Comparison of ENCODE assay signal across 8 mouse cellular contexts in genomic region chr10:41302689-41303431, GRCm38 (mm10). TPM values are rescaled to one million over a fixed set of nuclear protein-coding genes. Genes with fewer than 3 reads are reported as not detected.
DNase-seq lines count a peak whose midpoint lies in the region; ATAC-seq lines count a peak whose summit lies in the region.

Gene Fig4, minus strand, starts transcription at chr10:41303260.

- peak; percentile 95 for DNase-seq in B cell, adult 2 months
- peak; percentile 95 for DNase-seq in brain, adult 2 months (ENCODE audit: low read depth, low spot score)
- DNase-seq in liver, embryonic 11.5 days (ENCODE audit: low spot score), result peak; percentile 86
- DNase-seq in naive thymus-derived CD4-positive, alpha-beta T cell, adult 2 months (ENCODE audit: low read depth), result peak; percentile 96

- peak within 1 kb of the TSS; percentile 79 for H3K27ac ChIP-seq in heart, embryonic 11.5 days (ENCODE audit: low read depth, low read length)
- peak within 1 kb of the TSS; percentile 67; the same call in 1 of the 2 replicates for H3K27ac ChIP-seq in kidney, embryonic 16.5 days (ENCODE audit: low read length)
- H3K27ac ChIP-seq in liver, embryonic 11.5 days (ENCODE audit: low read depth, low read length), result peak within 1 kb of the TSS; percentile 62; the same call in 1 of the 2 replicates
- H3K27ac ChIP-seq in stomach, embryonic 14.5 days (ENCODE audit: low read length), result no peak within 1 kb of the TSS

- no peaks in the 10 kb centered on the region for H3K9me3 ChIP-seq in heart, embryonic 11.5 days (replicated peaks; ENCODE audit: control insufficient read depth, low read length)
- H3K9me3 ChIP-seq in kidney, embryonic 16.5 days (ENCODE audit: low read length), result no peaks in the 10 kb centered on the region
- no peaks in the 10 kb centered on the region for H3K9me3 ChIP-seq in liver, embryonic 11.5 days (ENCODE audit: control insufficient read depth, low read length)
- H3K9me3 ChIP-seq in stomach, embryonic 14.5 days (ENCODE audit: control insufficient read depth, low read depth, low read length), result no peaks in the 10 kb centered on the region

- H3K4me1 ChIP-seq in heart, embryonic 11.5 days (ENCODE audit: control insufficient read depth, insufficient read depth, low read length), result 0 out of 2 replicates have a peak, but pooled peaks cover 4% of the 10 kb centered on the region
- peaks cover 8% of the 10 kb centered on the region for H3K4me1 ChIP-seq in kidney, embryonic 16.5 days (ENCODE audit: insufficient read depth, low read length)
- H3K4me1 ChIP-seq in liver, embryonic 11.5 days (replicated peaks; ENCODE audit: control insufficient read depth, insufficient read depth, low read length), result peaks cover 4% of the 10 kb centered on the region
- H3K4me1 ChIP-seq in stomach, embryonic 14.5 days (ENCODE audit: control insufficient read depth, insufficient read depth, low read length), result no peaks in the 10 kb centered on the region

- under 1% methylated on average over 38 of the region's 38 CpGs for WGBS in heart, embryonic 11.5 days (ENCODE audit: insufficient replicate concordance)
- WGBS in kidney, embryonic 16.5 days, result 0% methylated on average over 38 of the region's 38 CpGs
- under 1% methylated on average over 37 of the region's 38 CpGs for WGBS in liver, embryonic 11.5 days
- WGBS in stomach, embryonic 14.5 days, result under 1% methylated on average over 38 of the region's 38 CpGs

- peak within 1 kb of the TSS; percentile 98 for H3K4me3 ChIP-seq in heart, embryonic 11.5 days (ENCODE audit: low read depth, low read length)
- peak within 1 kb of the TSS; percentile 87 for H3K4me3 ChIP-seq in kidney, embryonic 16.5 days (ENCODE audit: low read length)
- H3K4me3 ChIP-seq in liver, embryonic 11.5 days (ENCODE audit: low read depth, low read length), result peak within 1 kb of the TSS; percentile 85
- H3K4me3 ChIP-seq in stomach, embryonic 14.5 days (ENCODE audit: low read depth, low read length), result peak within 1 kb of the TSS; percentile 84

- ATAC-seq in erythroblast, adult 5-6 weeks (replicated peaks; ENCODE audit: low FRiP score, poor library complexity, severe bottlenecking), result peak; percentile 95
- peak; percentile 89 for ATAC-seq in heart, embryonic 11.5 days (replicated peaks; ENCODE audit: insufficient number of reproducible peaks, low FRiP score, low TSS enrichment)
- peak; percentile 94 for ATAC-seq in kidney, embryonic 16.5 days (ENCODE audit: low FRiP score, low TSS enrichment)
- peak; percentile 87 for ATAC-seq in liver, embryonic 11.5 days (replicated peaks; ENCODE audit: low FRiP score)
- peak; percentile 91 for ATAC-seq in stomach, embryonic 14.5 days (ENCODE audit: insufficient number of reproducible peaks, insufficient read depth, low FRiP score, low read depth)

- H3K9ac ChIP-seq in heart, embryonic 11.5 days (ENCODE audit: low read depth, low read length), result peak within 1 kb of the TSS; percentile 88
- peak within 1 kb of the TSS; percentile 72 for H3K9ac ChIP-seq in kidney, embryonic 16.5 days (replicated peaks; ENCODE audit: low read length)
- H3K9ac ChIP-seq in liver, embryonic 11.5 days (ENCODE audit: low read depth, low read length), result peak within 1 kb of the TSS; percentile 81
- H3K9ac ChIP-seq in stomach, embryonic 14.5 days (replicated peaks; ENCODE audit: low read depth, low read length), result peak within 1 kb of the TSS; percentile 45

- no peaks in the 10 kb centered on the region for H3K27me3 ChIP-seq in heart, embryonic 11.5 days (ENCODE audit: control insufficient read depth, insufficient read depth, low read length)
- H3K27me3 ChIP-seq in kidney, embryonic 16.5 days (ENCODE audit: insufficient read depth, low read length), result no peaks in the 10 kb centered on the region
- no peaks in the 10 kb centered on the region for H3K27me3 ChIP-seq in liver, embryonic 11.5 days (replicated peaks; ENCODE audit: control insufficient read depth, insufficient read depth, low read length)
- H3K27me3 ChIP-seq in stomach, embryonic 14.5 days (ENCODE audit: control insufficient read depth, insufficient read depth, low read length), result no peaks in the 10 kb centered on the region

- no peaks in the 10 kb centered on the region for H3K36me3 ChIP-seq in heart, embryonic 11.5 days (ENCODE audit: control insufficient read depth, insufficient read depth, low read length)
- no peaks in the 10 kb centered on the region for H3K36me3 ChIP-seq in kidney, embryonic 16.5 days (ENCODE audit: insufficient read depth, low read length)
- H3K36me3 ChIP-seq in liver, embryonic 11.5 days (ENCODE audit: control insufficient read depth, insufficient read depth, low read length), result no peaks in the 10 kb centered on the region
- no peaks in the 10 kb centered on the region for H3K36me3 ChIP-seq in stomach, embryonic 14.5 days (ENCODE audit: control insufficient read depth, insufficient read depth, low read length)

- H3K4me2 ChIP-seq in heart, embryonic 11.5 days, result peak within 1 kb of the TSS; percentile 86
- peak within 1 kb of the TSS; percentile 72 for H3K4me2 ChIP-seq in kidney, embryonic 16.5 days (replicated peaks; ENCODE audit: low read depth, low read length)
- H3K4me2 ChIP-seq in liver, embryonic 11.5 days, result peak within 1 kb of the TSS; percentile 89
- H3K4me2 ChIP-seq in stomach, embryonic 14.5 days (replicated peaks; ENCODE audit: low read depth, low read length), result peak within 1 kb of the TSS; percentile 91

RNA-seq across cellular contexts. Expression of gene Fig4, which starts in this region (rescaled TPM):
- 12.7 and 25.4 TPM in 2 replicates for total RNA-seq in erythroblast, adult 5-6 weeks (2015; ENCODE audit: low replicate concordance)
- total RNA-seq in erythroblast, adult 5-6 weeks (2017; ENCODE audit: low replicate concordance), result 13.5 and 17.9 TPM in 2 replicates
- 37.4 and 43.4 TPM in 2 replicates for polyA plus RNA-seq in heart, embryonic 11.5 days (2014; fragmentation: Nextera tagmentation; extraction: Ambion mirVana)
- 16.6 and 17.2 TPM in 2 replicates for polyA plus RNA-seq in kidney, embryonic 16.5 days (2015; fragmentation: Nextera tagmentation; extraction: Ambion mirVana)
- polyA plus RNA-seq in liver, embryonic 11.5 days (2014; fragmentation: Nextera tagmentation; extraction: Ambion mirVana), result 19.2 and 20.8 TPM in 2 replicates
- polyA plus RNA-seq in stomach, embryonic 14.5 days (2014; fragmentation: Nextera tagmentation; extraction: Ambion mirVana), result 17.0 and 18.7 TPM in 2 replicates
